Mouse (Mus musculus) cerebellum, postnatal 25 days (tissue): ENCODE data around the gene Cfap69.
"Not testable (repeated sequence)": the region's sequence is repeated elsewhere in the genome, so short reads cannot be mapped to it uniquely, and the experiment has no call there.

Source experiments
- DNase-seq, 2 experiments: peaks; one replicate each; pipeline ENCODE4 v3.0.0; 2021; ENCODE audit warnings: mixed read lengths in 2 of 2

Gene Cfap69

DNA sequence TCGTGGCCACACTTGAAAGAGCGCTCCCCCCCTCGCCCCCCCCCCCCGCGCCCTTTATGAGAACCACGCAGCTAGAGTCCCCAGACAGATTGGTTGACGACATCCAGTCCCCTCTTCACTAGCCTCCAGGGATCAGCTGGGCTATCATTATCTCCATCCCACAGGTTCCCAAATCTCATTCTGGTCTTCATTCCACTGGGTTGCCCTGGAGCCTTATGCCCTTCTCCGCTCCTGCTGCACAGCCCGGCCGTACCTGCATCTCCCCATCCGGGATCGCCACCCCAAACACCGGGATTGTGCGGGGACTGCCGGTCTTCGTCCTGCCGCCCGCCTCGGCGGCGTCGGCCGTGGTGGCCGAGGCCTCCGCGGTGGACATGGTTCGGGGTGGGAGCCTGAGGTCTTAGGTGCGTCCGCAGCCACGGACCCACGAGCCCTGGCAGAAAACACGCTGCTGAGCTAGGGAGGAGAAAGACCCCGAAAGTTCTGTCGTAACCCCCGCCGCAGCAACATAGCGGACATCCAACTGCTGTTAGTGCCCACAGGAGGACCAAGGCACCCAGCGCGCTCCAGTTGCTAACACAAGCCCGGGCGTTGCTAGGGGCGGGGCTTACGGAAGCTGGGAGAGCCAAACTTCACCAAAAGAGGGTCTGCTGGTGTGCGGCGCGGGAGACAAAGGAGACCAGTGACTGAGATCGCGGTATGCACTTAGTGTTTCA is at the start of gene Cfap69:
Gene Cfap69 (minus strand): TSS at position 585 of the 716 bp plus-strand sequence.
- peak; percentile 91 to 92 for DNase-seq

DNA sequence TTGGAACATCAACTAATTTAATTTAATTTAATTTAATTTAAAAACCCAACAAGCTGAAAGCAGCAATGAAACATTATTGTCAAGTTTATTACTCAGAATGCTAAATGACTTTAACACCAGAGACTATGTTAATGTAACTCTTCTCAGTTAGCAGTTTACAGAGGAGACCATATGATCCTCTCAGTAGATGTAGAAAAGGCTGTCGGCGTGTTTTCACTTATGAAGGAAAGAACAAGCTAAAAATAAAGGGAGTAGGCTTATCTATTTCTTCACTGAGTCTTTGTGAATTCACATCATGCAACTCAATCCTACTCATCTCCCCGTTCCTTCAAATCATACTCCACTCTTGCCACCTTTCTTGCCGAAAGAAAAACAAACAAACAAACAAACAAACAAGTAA is 47.0 kb upstream of the Cfap69 start:
- no peak for DNase-seq

GRCm38 (mm10) chr5:5707341-5708278 is 43.6 kb upstream of the Cfap69 start:
- DNase-seq: no peak

DNA sequence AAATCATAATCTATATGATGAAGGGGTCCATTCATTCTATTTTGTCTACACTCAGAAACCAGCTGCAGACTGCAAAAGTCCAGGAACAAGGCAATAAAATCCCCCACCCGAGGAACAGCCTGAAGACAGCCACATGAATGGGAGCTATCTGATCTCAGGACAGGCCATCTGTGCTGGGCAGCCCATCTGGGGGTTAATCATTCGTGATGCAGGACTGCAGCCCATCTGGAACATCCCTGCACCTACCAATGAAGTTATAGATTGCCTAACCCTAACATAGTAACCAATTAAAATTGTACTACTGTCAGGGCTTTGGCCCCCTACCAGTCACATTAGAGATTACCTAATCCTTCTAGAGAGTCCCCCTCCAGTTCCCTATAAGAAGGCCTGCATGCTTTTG is 41.0 kb upstream of the Cfap69 start:
- DNase-seq: no peak

- DNase-seq: no peak
Observed at GRCm38 (mm10) chr5:5700386-5700785, 36.3 kb upstream of the Cfap69 start.

DNA sequence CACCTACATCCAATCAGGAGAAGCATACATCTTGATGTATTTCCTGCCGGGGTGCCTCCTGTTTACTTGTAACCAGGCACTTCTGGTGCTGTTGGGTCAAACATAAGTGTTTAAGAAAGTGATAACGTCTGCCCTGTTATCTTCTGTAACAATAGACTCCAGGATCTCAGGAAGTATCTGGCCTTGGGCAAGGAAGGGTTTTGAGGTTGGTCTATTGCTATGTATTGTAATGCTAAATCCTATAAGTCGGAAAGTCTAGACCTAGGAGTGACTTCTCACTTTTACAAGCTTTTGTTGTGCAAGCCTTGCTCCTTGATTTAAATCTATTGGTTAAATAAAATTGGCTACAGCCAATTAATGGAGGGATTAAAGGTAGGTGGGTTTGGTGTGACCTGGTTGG is 34.8 kb upstream of the Cfap69 start:
- no peak for DNase-seq

GRCm38 (mm10) chr5:5695401-5695942 is 31.4 kb upstream of the Cfap69 start:
- DNase-seq: no peak

- DNase-seq: peak; percentile 64 to 74
Observed at GRCm38 (mm10) chr5:5693956-5694653, 30.1 kb upstream of the Cfap69 start, which contains the start of gene Steap2. Gene Steap2, minus strand, starts transcription at chr5:5694578.

DNA sequence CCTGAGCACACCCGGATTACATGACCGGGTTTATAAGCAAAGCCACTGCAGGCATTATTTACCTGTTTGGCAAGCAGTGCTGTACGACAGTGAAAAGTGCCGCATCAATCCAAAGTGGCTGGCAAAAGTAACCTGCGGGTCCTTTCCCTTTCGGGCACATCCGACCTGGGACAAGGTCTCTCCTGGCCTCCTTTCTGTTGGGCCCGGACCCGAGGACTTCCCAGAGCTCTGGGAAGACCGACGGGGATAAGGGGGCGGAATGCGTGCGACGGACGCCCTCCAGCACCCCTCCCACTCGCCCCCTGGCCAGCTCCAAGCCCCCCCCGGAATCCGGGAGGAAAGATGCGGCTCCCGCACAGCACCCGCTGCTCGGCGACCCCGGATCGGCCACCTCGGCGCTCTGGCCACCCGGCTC is 29.5 kb upstream of the Cfap69 start:
- peak; percentile 38 to 48 for DNase-seq

GRCm38 (mm10) chr5:5692167-5692738 is 28.2 kb upstream of the Cfap69 start:
- DNase-seq: no peak

DNA sequence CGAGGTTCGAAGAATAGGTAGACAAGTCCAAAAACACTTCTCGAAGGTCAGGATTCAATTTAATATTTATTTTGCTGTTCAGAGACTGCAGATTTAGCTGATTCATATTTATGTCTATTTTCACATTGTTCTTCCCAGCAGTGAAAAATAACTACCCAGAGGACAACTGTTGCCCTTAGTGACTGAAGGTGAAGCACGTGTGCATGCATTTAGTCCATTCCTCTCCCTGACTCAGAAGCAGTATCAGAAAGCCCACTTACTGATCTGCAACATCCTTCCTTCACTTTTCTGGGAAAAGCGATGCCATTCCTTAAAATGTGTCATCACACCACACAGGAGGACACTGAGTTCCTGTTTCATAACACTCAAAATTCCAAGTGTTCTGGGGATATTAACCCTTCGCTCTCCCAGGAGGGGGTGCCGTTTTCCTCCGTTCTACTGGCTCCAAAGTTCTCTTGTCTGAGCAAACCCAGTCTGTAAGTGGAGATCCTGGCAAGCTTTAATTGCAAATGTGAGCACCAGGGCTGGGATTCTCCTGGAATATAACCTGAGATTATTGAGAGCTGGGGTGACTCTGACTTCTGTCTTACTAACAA is 25.0 kb upstream of the Cfap69 start:
- DNase-seq: no peak

DNA sequence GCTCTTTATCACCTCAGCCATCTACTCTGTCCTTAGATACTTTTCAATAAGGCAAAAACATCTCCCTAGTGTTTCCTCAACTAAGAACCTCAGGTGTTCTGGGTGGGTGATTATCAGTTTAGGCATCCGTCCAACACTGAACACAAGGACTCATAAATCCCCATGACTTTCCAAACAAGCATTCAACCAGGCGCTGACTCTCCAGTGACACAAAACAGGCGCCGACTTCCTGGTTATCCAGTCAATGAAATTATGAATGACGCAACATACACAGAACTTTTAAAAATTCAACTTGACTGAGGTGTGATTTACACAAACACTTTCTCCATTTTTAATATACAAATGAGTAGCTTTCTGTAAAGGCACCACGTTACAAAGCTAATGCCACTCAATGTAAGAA is 24.2 kb upstream of the Cfap69 start:
- no peak for DNase-seq

- DNase-seq: no peak
Observed at GRCm38 (mm10) chr5:5686973-5687372, 22.9 kb upstream of the Cfap69 start.

DNA sequence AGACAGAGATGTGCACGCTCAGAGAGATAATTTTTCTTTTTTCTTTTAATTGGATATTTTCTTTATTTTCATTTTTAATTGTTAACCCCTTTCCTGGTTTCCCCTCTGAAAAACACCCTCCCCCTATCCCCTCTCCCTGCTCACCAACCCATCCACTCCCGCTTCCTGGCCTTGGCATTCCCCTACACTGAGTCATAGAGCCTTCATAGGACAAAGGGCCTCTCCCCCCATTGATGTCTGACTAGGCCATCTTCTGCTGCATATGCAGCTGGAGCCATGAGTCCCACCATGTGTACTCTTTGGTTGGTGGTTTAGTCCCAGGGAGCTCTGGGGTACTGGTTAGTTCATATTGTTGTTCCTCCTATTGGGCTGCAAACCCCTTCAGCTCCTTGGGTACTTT is 20.9 kb upstream of the Cfap69 start:
- DNase-seq: not testable (repeated sequence)

GRCm38 (mm10) chr5:5683292-5683691 is 19.3 kb upstream of the Cfap69 start:
- DNase-seq: no peak

DNA sequence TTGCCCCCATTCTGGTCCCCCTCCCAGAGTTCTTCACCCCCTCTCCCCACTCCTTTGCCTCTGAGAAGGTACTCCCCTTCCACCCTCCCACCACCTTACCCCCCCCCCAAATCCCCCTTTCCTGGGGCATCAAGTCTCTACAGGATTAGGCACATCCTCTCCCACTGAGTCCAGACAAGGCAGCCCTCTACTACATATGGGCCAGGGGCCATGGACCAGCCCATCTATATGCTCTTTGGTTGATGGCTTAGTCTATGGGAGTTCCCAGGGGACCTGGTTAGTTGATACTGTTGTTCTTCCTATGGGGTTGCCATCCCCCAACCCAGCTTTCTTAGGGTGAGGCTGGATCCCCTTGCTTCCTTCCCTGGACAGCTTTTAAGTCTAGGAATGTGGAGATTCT is 15.4 kb upstream of the Cfap69 start:
- DNase-seq: no peak

- no peak for DNase-seq
Observed at GRCm38 (mm10) chr5:5676082-5676481, 12.0 kb upstream of the Cfap69 start.

DNA sequence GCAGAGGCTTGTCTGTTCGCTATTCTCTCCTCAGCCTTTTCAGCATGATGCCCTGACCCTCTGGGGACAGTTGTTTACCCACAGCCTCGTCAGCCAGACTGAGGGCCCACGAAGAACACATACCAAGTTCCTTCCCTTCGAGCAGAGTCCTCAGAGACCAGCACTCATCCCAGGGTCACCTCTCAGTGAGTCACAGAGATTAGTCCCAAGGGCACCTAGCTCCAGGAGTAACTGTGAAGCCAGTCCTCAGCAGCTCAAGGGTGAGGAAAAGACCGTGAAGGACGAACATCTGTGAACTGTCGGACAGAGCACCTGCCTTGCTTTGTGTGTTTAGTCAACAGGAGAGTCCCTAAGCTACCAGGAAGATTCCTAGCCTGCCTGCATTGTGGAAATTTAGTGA is 4.9 kb upstream of the Cfap69 start:
- DNase-seq: no peak

DNA sequence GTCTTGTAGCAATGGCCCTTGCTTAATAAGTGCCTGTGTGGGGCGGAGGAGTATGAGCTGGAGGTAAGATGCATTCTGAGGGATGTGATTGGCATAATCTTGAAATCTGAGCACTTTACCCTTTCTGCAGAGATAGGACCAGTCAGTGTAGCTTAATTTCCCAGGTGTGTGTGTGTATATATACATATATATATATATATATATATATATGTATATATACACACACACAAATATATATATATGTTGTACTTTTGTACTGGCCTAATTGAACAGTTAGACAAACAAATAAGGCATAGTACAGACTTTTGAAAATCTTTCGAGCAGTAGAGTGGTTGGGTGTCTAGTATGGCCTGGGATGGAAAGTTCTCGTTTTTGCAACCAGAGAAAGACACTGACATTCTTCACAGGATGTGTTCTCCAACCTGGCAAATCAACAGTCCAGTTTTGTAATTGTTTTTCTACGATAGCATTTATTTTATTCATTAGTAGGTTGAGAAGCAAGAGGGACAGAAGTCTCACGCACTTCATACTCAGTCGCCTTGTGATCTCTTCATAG is 410 bp upstream of the Cfap69 start:
- no peak for DNase-seq

DNA sequence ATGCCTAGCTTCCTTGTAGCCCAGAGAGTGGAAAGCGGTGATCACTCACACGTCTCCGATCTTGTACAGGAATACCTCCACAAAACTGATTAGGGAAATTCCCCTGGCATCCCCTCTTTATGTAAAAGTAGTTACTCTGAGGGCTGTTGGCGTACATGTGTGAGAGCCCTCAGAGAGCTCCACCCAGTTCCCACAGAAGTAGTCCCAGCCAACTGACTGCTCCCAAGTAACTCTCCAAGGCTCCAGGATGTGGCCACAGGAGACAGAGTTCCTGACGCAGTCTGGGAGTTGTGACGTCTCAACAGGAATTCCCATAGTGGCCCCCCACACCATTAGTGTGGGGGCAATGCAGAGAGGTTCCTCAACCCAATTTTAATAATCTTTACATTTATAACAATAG is 982 bp downstream of the Cfap69 start:
- peak in 1 of 2 experiments; percentile 9 for DNase-seq

GRCm38 (mm10) chr5:5658680-5659079 is 5.4 kb downstream of the Cfap69 start:
- DNase-seq: no peak

GRCm38 (mm10) chr5:5657932-5658331 is 6.1 kb downstream of the Cfap69 start:
- DNase-seq: no peak
